Comparison of ENCODE assay signal across 9 mouse cellular contexts in the genomic region with DNA sequence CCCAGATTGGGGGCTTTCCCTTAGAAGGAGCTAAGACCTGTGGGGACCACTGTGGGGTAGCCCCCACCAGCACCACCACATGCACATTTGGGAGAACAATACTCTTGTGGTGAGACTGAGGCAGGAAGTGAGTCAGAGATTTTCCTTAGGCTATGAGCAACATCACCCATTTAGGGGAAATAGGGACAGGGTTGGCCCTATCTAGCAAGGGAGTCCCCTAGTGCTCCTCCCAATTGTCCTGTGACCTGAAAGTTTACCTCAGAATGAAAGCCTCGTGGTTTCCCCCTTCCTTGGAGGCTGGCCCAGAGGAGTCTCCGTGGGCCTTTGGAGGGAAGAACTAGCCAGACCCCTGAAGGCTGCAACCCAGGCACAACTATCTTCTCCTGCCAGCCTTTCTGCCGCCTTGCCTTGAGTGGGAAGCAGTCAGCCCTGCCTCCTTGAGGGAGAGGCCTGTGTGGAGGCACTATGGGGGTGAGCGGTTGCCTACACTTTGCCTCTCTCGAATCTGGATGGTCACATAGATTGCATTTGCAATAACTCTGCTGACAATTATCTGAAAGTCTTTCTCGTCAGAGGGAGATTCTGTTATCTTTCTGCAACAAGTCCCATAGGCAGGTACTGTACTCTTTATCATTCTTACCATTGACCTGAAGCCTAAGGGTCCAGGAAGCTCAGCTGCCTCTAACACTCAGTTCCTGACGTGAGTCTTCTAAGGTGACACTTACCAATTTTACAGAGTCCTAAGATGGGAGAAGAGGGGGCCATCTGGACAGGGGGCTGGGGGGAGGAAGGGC. TPM values are rescaled to one million over a fixed set of nuclear protein-coding genes. Genes with fewer than 3 reads are reported as not detected.
DNase-seq lines count a peak whose midpoint lies in the region; ATAC-seq and TF ChIP-seq lines count a peak whose summit lies in the region.
"Had no signal": no experiment of that assay in that cellular context is flagged by ENCODE, and none has a peak within 500 bp of the region (broad histone marks: within the 10 kb centered on the region; RNA-seq: fewer than 3 reads in every experiment).

No protein-coding gene starts in this region.

- H3K9ac ChIP-seq in midbrain, embryonic 15.5 days: no peak overlapping the region

- TF ChIP-seq POLR2A in embryonic fibroblast, embryonic 13.5 days (IDR thresholded peaks at IDR 0.05; ENCODE audit: low read depth, low read length): 0 out of 2 replicates have a peak, but pooled peaks have one; percentile 6

- H3K4me1 ChIP-seq in embryonic fibroblast, embryonic 13.5 days (ENCODE audit: control insufficient read depth, insufficient read depth, low read length): peaks cover 10% of the 10 kb centered on the region
- peaks cover 26% of the 10 kb centered on the region for H3K4me1 ChIP-seq in midbrain, embryonic 15.5 days

- TF ChIP-seq CTCF in embryonic fibroblast, embryonic 13.5 days (IDR thresholded peaks at IDR 0.05; ENCODE audit: borderline replicate concordance, insufficient read depth, low read length): no peak

- DNase-seq in heart, adult 11 months: peak; percentile 97
- no peak for DNase-seq in heart, postnatal 4 days
- peak; percentile 28 to 34 for DNase-seq in B cell, adult 2 months
- no peak for DNase-seq in layer of hippocampus, postnatal 14 days (ENCODE audit: low spot score in 2 of 2)
- DNase-seq in neural tube, embryonic 10.5 days (ENCODE audit: extremely low spot score, low spot score): no peak

- peak overlapping the region; percentile 80 for H3K27ac ChIP-seq in embryonic fibroblast, embryonic 13.5 days (ENCODE audit: insufficient read depth, low read length)
- peak overlapping the region; percentile 92 for H3K27ac ChIP-seq in macrophage
- no peak overlapping the region for H3K27ac ChIP-seq in midbrain, embryonic 15.5 days
- H3K27ac ChIP-seq: limb, embryonic 13.5 days had no signal

- 19% methylated on average over 7 of the region's 7 CpGs for WGBS in macrophage (ENCODE audit: missing documents)
- 65% methylated on average over 7 of the region's 7 CpGs for WGBS in midbrain, embryonic 15.5 days

- no peak overlapping the region for H3K4me3 ChIP-seq in embryonic fibroblast, embryonic 13.5 days (ENCODE audit: insufficient read depth, low read length)
- H3K4me3 ChIP-seq in macrophage (ENCODE audit: inconsistent target): peak overlapping the region; percentile 19; the same call in 1 of the 2 replicates
- no peak overlapping the region for H3K4me3 ChIP-seq in midbrain, embryonic 15.5 days

- peaks cover 26% of the 10 kb centered on the region for H3K79me2 ChIP-seq in macrophage (ENCODE audit: inconsistent target)

- ATAC-seq in midbrain, embryonic 15.5 days (replicated peaks): no peak

- no peaks in the 10 kb centered on the region; the same call in 1 of the 2 replicates for H3K27me3 ChIP-seq in midbrain, embryonic 15.5 days (replicated peaks)

- H3K9me3 ChIP-seq in midbrain, embryonic 15.5 days: no peaks in the 10 kb centered on the region
- H3K9me3 ChIP-seq: limb, embryonic 13.5 days had no signal

- no peak overlapping the region for H3K4me2 ChIP-seq in midbrain, embryonic 15.5 days

- no peaks in the 10 kb centered on the region for H3K36me3 ChIP-seq in macrophage (ENCODE audit: inconsistent target)
- no peaks in the 10 kb centered on the region for H3K36me3 ChIP-seq in midbrain, embryonic 15.5 days (replicated peaks)
- H3K36me3 ChIP-seq: limb, embryonic 13.5 days had no signal

RNA-seq across cellular contexts. Expression of a gene that starts 0.9 kb away (rescaled TPM):
- 100 to 1,000 TPM; 104 to 113 TPM for total RNA-seq in heart, postnatal 4 days (2021)
- polyA plus RNA-seq in embryonic fibroblast, embryonic 13.5 days (2011; ENCODE audit: insufficient read length, low read depth, missing spikeins): 71.5 and 83.7 TPM in 2 replicates
- total RNA-seq in macrophage (2018; cell fraction: chromatin; rRNA removed): 100 to 1,000 TPM in 15 of 26 experiments, 10 to 100 TPM in 11; 45.1 to 380 (median 113) TPM
- 100 to 1,000 TPM in 8 of 26 experiments, 10 to 100 TPM in 18; 48.1 to 244 (median 82.1) TPM for total RNA-seq in macrophage (2018; cell fraction: cytosol; rRNA removed)
- total RNA-seq in macrophage (2018; cell fraction: nucleus; rRNA removed): 100 to 1,000 TPM in 22 of 26 experiments, 10 to 100 TPM in 4; 71.1 to 321 (median 139) TPM
- polyA plus RNA-seq in macrophage (2018): 37.1 to 65.0 TPM (median 49.0 TPM) in 3 replicates
- total RNA-seq in layer of hippocampus, postnatal 14 days (2021): 10 to 100 TPM; 48.7 to 50.3 TPM
- polyA plus RNA-seq in midbrain, embryonic 15.5 days (2015; fragmentation: Nextera tagmentation; extraction: Ambion mirVana): 5.7 and 6.3 TPM in 2 replicates

RNA-seq across cellular contexts. Expression of a gene that starts 16.6 kb away (rescaled TPM):
- total RNA-seq in heart, postnatal 4 days (2021): 10 to 100 TPM; 16.4 to 21.5 TPM
- polyA plus RNA-seq in embryonic fibroblast, embryonic 13.5 days (2011; ENCODE audit: insufficient read length, low read depth, missing spikeins): 7.5 and 7.9 TPM in 2 replicates
- 100 to 1,000 TPM; 233 to 743 (median 466) TPM for total RNA-seq in macrophage (2018; cell fraction: chromatin; rRNA removed)
- total RNA-seq in macrophage (2018; cell fraction: cytosol; rRNA removed): 100 to 1,000 TPM in 17 of 26 experiments, 10 to 100 TPM in 9; 77.5 to 143 (median 115) TPM
- 100 to 1,000 TPM; 141 to 390 (median 271) TPM for total RNA-seq in macrophage (2018; cell fraction: nucleus; rRNA removed)
- 96.8 to 128 TPM (median 114 TPM) in 3 replicates for polyA plus RNA-seq in macrophage (2018)
- total RNA-seq in layer of hippocampus, postnatal 14 days (2021): 1 to 10 TPM; 5.6 to 9.9 TPM
- polyA plus RNA-seq in midbrain, embryonic 15.5 days (2015; fragmentation: Nextera tagmentation; extraction: Ambion mirVana): 4.4 and 4.8 TPM in 2 replicates

RNA-seq across cellular contexts. Expression of a gene that starts 33.1 kb away (rescaled TPM):
- total RNA-seq in heart, postnatal 4 days (2021): 10 to 100 TPM; 65.0 to 65.6 TPM
- polyA plus RNA-seq in embryonic fibroblast, embryonic 13.5 days (2011; ENCODE audit: insufficient read length, low read depth, missing spikeins): 47.6 and 55.1 TPM in 2 replicates
- total RNA-seq in macrophage (2018; cell fraction: chromatin; rRNA removed): 100 to 1,000 TPM in 16 of 26 experiments, 10 to 100 TPM in 10; 16.5 to 452 (median 118) TPM
- 10 to 100 TPM; 10.2 to 96.2 (median 35.6) TPM for total RNA-seq in macrophage (2018; cell fraction: cytosol; rRNA removed)
- 100 to 1,000 TPM in 9 of 26 experiments, 10 to 100 TPM in 17; 18.0 to 266 (median 60.2) TPM for total RNA-seq in macrophage (2018; cell fraction: nucleus; rRNA removed)
- polyA plus RNA-seq in macrophage (2018): 15.9 to 83.7 TPM (median 73.2 TPM) in 3 replicates
- total RNA-seq in layer of hippocampus, postnatal 14 days (2021): 100 to 1,000 TPM; 124 to 139 TPM
- 26.4 and 28.2 TPM in 2 replicates for polyA plus RNA-seq in midbrain, embryonic 15.5 days (2015; fragmentation: Nextera tagmentation; extraction: Ambion mirVana)

Comparison
In these comparisons a context has a peak if more than half of its experiments do, and no peak if none do; other contexts are left out.
1. DNase-seq: peak in heart, adult 11 months (single experiment) and B cell, adult 2 months (2 of 2); none in heart, postnatal 4 days (single experiment), layer of hippocampus, postnatal 14 days (0 of 2) and neural tube, embryonic 10.5 days (single experiment).
2. RNA of a gene that starts 16.6 kb away (polyA plus RNA-seq): 96.8 to 128 TPM in macrophage; 7.5 to 7.9 TPM in embryonic fibroblast, embryonic 13.5 days and 4.4 to 4.8 TPM in midbrain, embryonic 15.5 days; every median in the first group is over 10 times any median in the second.